ENCODE assay signal across 8 mouse cellular contexts in genomic region chr7:43894836-43895235, GRCm38 (mm10). TPM values are rescaled to one million over a fixed set of nuclear protein-coding genes. Genes with fewer than 3 reads are reported as not detected.
DNase-seq lines count a peak whose midpoint lies in the region; ATAC-seq and TF ChIP-seq lines count a peak whose summit lies in the region.

No protein-coding gene starts in this region.

- peak; percentile 94 for ATAC-seq in hindbrain, embryonic 12.5 days (ENCODE audit: low FRiP score)
- peak; percentile 85 for ATAC-seq in lung, postnatal 0 days

- TF ChIP-seq CTCF in lung, postnatal 0 days (IDR thresholded peaks at IDR 0.05) = peak; percentile 96

- H3K9me3 ChIP-seq in hindbrain, embryonic 12.5 days (replicated peaks) = no peaks in the 10 kb centered on the region
- H3K9me3 ChIP-seq in lung, postnatal 0 days (ENCODE audit: low read length) = no peaks in the 10 kb centered on the region

- H3K9ac ChIP-seq in hindbrain, embryonic 12.5 days = no peak overlapping the region
- H3K9ac ChIP-seq in lung, postnatal 0 days (replicated peaks; ENCODE audit: low read depth) = no peak overlapping the region

- peak; percentile 73 for DNase-seq in Muller cell, postnatal 12 days (ENCODE audit: inconsistent ontology term)
- peak; percentile 57 for DNase-seq in cerebellum, adult 9-11 months
- peak; percentile 55 to 85 for DNase-seq in frontal cortex, postnatal 10 days (ENCODE audit: low spot score in 2 of 2)
- peak; percentile 81 for DNase-seq in layer of hippocampus, adult 9-11 months
- DNase-seq in lung, postnatal 0 days (ENCODE audit: low spot score) = peak; percentile 64
- DNase-seq in ovary, postnatal 36 days (ENCODE audit: low spot score) = peak; percentile 75
- peak; percentile 9 to 59 for DNase-seq in thymus, postnatal 10 days (ENCODE audit: low spot score in 2 of 2)

- H3K36me3 ChIP-seq in hindbrain, embryonic 12.5 days = no peaks in the 10 kb centered on the region
- no peaks in the 10 kb centered on the region for H3K36me3 ChIP-seq in lung, postnatal 0 days (ENCODE audit: insufficient read depth, low read length)

- no peak for TF ChIP-seq EP300 in lung, postnatal 0 days (IDR thresholded peaks at IDR 0.05)

- no peaks in the 10 kb centered on the region for H3K4me1 ChIP-seq in hindbrain, embryonic 12.5 days
- no peaks in the 10 kb centered on the region for H3K4me1 ChIP-seq in lung, postnatal 0 days (ENCODE audit: insufficient read depth, low read depth, low read length)

- no peak overlapping the region for H3K4me3 ChIP-seq in hindbrain, embryonic 12.5 days
- no peak overlapping the region for H3K4me3 ChIP-seq in lung, postnatal 0 days (ENCODE audit: low read depth, low read length)

- H3K27me3 ChIP-seq in hindbrain, embryonic 12.5 days = no peaks in the 10 kb centered on the region
- H3K27me3 ChIP-seq in lung, postnatal 0 days (replicated peaks; ENCODE audit: insufficient read depth, low read length) = no peaks in the 10 kb centered on the region

- no peak overlapping the region for H3K27ac ChIP-seq in hindbrain, embryonic 12.5 days
- no peak overlapping the region for H3K27ac ChIP-seq in lung, postnatal 0 days (ENCODE audit: low read length)

- H3K4me2 ChIP-seq in hindbrain, embryonic 12.5 days (replicated peaks) = no peak overlapping the region
- no peak overlapping the region for H3K4me2 ChIP-seq in lung, postnatal 0 days (replicated peaks; ENCODE audit: low read depth, low read length)

- 9% methylated on average over 1 of the region's 1 CpGs for WGBS in hindbrain, embryonic 12.5 days
- 16% methylated on average over 1 of the region's 1 CpGs for WGBS in lung, postnatal 0 days

RNA-seq across cellular contexts. Expression of gene Klk4, which starts 13.9 kb away (rescaled TPM):
- polyA plus RNA-seq in hindbrain, embryonic 12.5 days (2016; fragmentation: Nextera tagmentation; extraction: Ambion mirVana) = 0.50 and 0.57 TPM in 2 replicates
- not detected in 2 replicates for polyA plus RNA-seq in lung, postnatal 0 days (2015; fragmentation: Nextera tagmentation; extraction: Ambion mirVana)

RNA-seq across cellular contexts. Expression of gene Klk15, which starts 38.7 kb away (rescaled TPM):
- not detected in 2 replicates for polyA plus RNA-seq in hindbrain, embryonic 12.5 days (2016; fragmentation: Nextera tagmentation; extraction: Ambion mirVana)
- not detected in 2 replicates for polyA plus RNA-seq in lung, postnatal 0 days (2015; fragmentation: Nextera tagmentation; extraction: Ambion mirVana)

RNA-seq across cellular contexts. Expression of gene Klk5, which starts 53.1 kb away (rescaled TPM):
- 0.17 and 0.68 TPM in 2 replicates for polyA plus RNA-seq in hindbrain, embryonic 12.5 days (2016; fragmentation: Nextera tagmentation; extraction: Ambion mirVana)
- not detected in 2 replicates for polyA plus RNA-seq in lung, postnatal 0 days (2015; fragmentation: Nextera tagmentation; extraction: Ambion mirVana)

RNA-seq across cellular contexts. Expression of gene Klk1b8, which starts 55.6 kb away (rescaled TPM):
- not detected in 2 replicates for polyA plus RNA-seq in hindbrain, embryonic 12.5 days (2016; fragmentation: Nextera tagmentation; extraction: Ambion mirVana)
- polyA plus RNA-seq in lung, postnatal 0 days (2015; fragmentation: Nextera tagmentation; extraction: Ambion mirVana) = not detected in 2 replicates
